Mouse (Mus musculus) spleen, adult 2 months (tissue): Measurements from ENCODE around the gene Thbs3.

Source experiments
- CTCF ChIP-seq: fragments of 200-500 bp; IDR thresholded peaks from 2 replicates; pipeline ENCODE4 v1.5.1; 2011; ENCODE audit warnings: mild to moderate bottlenecking, inconsistent platforms; ENCODE audit not compliant: insufficient read depth, insufficient read length, insufficient replicate concordance; ENCODE audit errors: extremely low read depth
- POLR2A ChIP-seq: fragments of 200-500 bp; IDR thresholded peaks from 2 replicates; pipeline ENCODE4 v1.6.1; 2011; ENCODE audit warnings: low read depth, low read length, inconsistent platforms

DNA sequence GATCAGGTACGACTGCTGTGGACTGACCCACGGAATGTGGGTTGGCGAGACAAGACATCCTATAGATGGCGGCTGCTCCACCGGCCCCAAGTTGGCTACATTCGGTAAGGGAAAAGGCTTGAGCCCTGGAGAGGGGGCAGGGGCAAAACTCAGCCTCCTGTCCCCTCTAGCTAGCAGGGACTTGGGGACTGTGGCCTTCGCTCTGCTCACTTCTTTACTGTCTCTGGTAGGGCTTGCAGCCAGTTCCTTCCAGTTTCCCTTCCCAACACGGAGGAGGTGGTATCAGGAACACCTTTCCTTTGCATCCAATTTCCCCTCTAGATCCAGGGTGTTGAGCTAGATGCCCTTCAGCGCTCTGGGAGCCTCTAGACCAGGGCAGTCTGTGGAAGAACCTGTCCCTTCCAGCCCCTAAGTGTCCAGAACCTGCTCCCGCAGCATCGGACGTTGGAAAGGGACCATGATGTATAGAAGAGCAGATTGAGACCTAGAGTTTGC lies 10.4 kb downstream of the Thbs3 start:
- TF ChIP-seq CTCF (no peak), POLR2A (no peak)
